Mouse (Mus musculus) limb, embryonic 14.5 days (tissue): ENCODE measurements around the gene Coro7. TPM values are rescaled to one million over a fixed set of nuclear protein-coding genes. Genes with fewer than 3 reads are reported as not detected.
A peak's percentile ranks its signal among the peaks of the same experiment; 100 is the strongest.

Source experiments
- ATAC-seq: fragments of 200-750 bp; cut with Nextera tagmentation; 2 replicates; pipeline ENCODE4 v1.8.0; 2017; ENCODE audit warnings: low read depth, moderate number of reproducible peaks, moderate TSS enrichment; ENCODE audit not compliant: low FRiP score
- DNase-seq: peaks from one replicate; pipeline ENCODE4 v3.0.0-alpha.2; 2015; ENCODE audit warnings: low spot score
- H3K27ac ChIP-seq: fragments of 300-500 bp; sonication (generic); replicated peaks from 2 replicates; pipeline ENCODE4 v1.5.1; 2014; ENCODE audit warnings: low read depth, mild to moderate bottlenecking, low read length, moderate library complexity, mixed read lengths
- H3K27me3 ChIP-seq: fragments of 300-500 bp; sonication (generic); 2 replicates; pipeline ENCODE4 v1.6.1; 2014; ENCODE audit warnings: low read length, mixed read lengths; ENCODE audit not compliant: control insufficient read depth, insufficient read depth
- H3K36me3 ChIP-seq: fragments of 300-500 bp; sonication (generic); 2 replicates; pipeline ENCODE4 v1.6.1; 2014; ENCODE audit warnings: mild to moderate bottlenecking, low read length, moderate library complexity, mixed read lengths; ENCODE audit not compliant: control insufficient read depth, insufficient read depth
- H3K4me1 ChIP-seq: fragments of 300-500 bp; sonication (generic); 2 replicates; pipeline ENCODE4 v1.6.1; 2014; ENCODE audit warnings: antibody characterized with exemption, low read length, mixed read lengths; ENCODE audit not compliant: control insufficient read depth, insufficient read depth
- H3K4me2 ChIP-seq: fragments of 300-500 bp; sonication (generic); replicated peaks from 2 replicates; pipeline ENCODE4 v1.6.1; 2014; ENCODE audit warnings: low read depth, mild to moderate bottlenecking, low read length, moderate library complexity; ENCODE audit not compliant: severe bottlenecking
- H3K4me3 ChIP-seq: fragments of 300-500 bp; sonication (generic); replicated peaks from 2 replicates; pipeline ENCODE4 v1.5.1; 2014; ENCODE audit warnings: low read length
- H3K9ac ChIP-seq: fragments of 300-500 bp; sonication (generic); 2 replicates; pipeline ENCODE4 v1.6.1; 2014; ENCODE audit warnings: mild to moderate bottlenecking, low read depth, low read length, moderate library complexity; ENCODE audit not compliant: severe bottlenecking
- H3K9me3 ChIP-seq: fragments of 300-500 bp; sonication (generic); 2 replicates; pipeline ENCODE4 v1.6.1; 2016; ENCODE audit warnings: low read length; ENCODE audit not compliant: control insufficient read depth
- POLR2A ChIP-seq: fragments of 200-500 bp; IDR thresholded peaks from 2 replicates; pipeline ENCODE4 v1.8.0; 2012; ENCODE audit warnings: inconsistent platforms, mild to moderate bottlenecking, moderate library complexity, borderline replicate concordance; ENCODE audit not compliant: insufficient read depth, insufficient read length; ENCODE audit errors: extremely low read depth
- WGBS: fragments of 180-500 bp; shearing (Covaris S2); extraction: QIAGEN DNeasy Blood & Tissue Kit; methylation state at CpG from one replicate; pipeline ENCODE4 v1.1.7; 2014; 5-methylcytosine and 5-hydroxymethylcytosine counted together
- polyA plus RNA-seq, 2 experiments: library from polyadenylated mRNA; depleted of rRNA in 1 of 2; stranded (reverse) in 1 of 2; unstranded in 1 of 2; fragments of >200 nt; fragmentation: Nextera tagmentation in 1 of 2; extraction: Ambion mirVana in 1 of 2; gene quantifications; 2 replicates each; pipeline versions ENCODE4 v1.2.1 to v1.2.3; 2012 to 2014

Gene Coro7
- polyA plus RNA-seq, 2 experiments, result 15.0 to 40.8 TPM

- peaks cover 26% of the 10 kb centered on the region for H3K36me3 ChIP-seq
- ATAC-seq, result no peak
These were observed 23.6 kb downstream of the Coro7 start for GRCm38 (mm10) chr16:4655764-4656570.

GRCm38 (mm10) chr16:4655251-4655734, 24.3 kb downstream of the Coro7 start:
- DNase-seq, result no peak
- no peak overlapping the region for H3K9ac ChIP-seq

More at GRCm38 (mm10) chr16:4655764-4656570, 23.6 kb downstream of the Coro7 start:
- Histone ChIP-seq H3K4me2 (no peak overlapping the region), H3K4me3 (no peak overlapping the region), H3K9ac (0 out of 2 replicates have a peak overlapping the region, but pooled peaks have one; percentile 12), H3K27me3 (no peaks in the 10 kb centered on the region), H3K4me1 (peaks cover 81% of the 10 kb centered on the region), H3K9me3 (no peaks in the 10 kb centered on the region), H3K27ac (peak overlapping the region; percentile 84)
- no peak for TF ChIP-seq POLR2A
- 36% methylated on average over 11 of the region's 11 CpGs for WGBS
- peak; percentile 45 for DNase-seq

GRCm38 (mm10) chr16:4654706-4655105, 24.9 kb downstream of the Coro7 start:
- Histone ChIP-seq H3K4me3 (no peak overlapping the region), H3K4me2 (no peak overlapping the region), H3K27ac (peak overlapping the region; percentile 43; the same call in 1 of the 2 replicates), H3K36me3 (peaks cover 38% of the 10 kb centered on the region), H3K9me3 (no peaks in the 10 kb centered on the region), H3K9ac (no peak overlapping the region), H3K27me3 (no peaks in the 10 kb centered on the region), H3K4me1 (peaks cover 90% of the 10 kb centered on the region)
- 74% methylated on average over 10 of the region's 10 CpGs for WGBS
- no peak for TF ChIP-seq POLR2A
- no peak for DNase-seq
- ATAC-seq, result no peak

More at GRCm38 (mm10) chr16:4655251-4655734, 24.3 kb downstream of the Coro7 start:
- no peak for ATAC-seq
- Histone ChIP-seq H3K27ac (no peak overlapping the region), H3K4me1 (peaks cover 88% of the 10 kb centered on the region), H3K27me3 (no peaks in the 10 kb centered on the region), H3K4me3 (no peak overlapping the region), H3K9me3 (no peaks in the 10 kb centered on the region), H3K4me2 (no peak overlapping the region), H3K36me3 (peaks cover 33% of the 10 kb centered on the region)
- TF ChIP-seq POLR2A, result no peak
- 65% methylated on average over 4 of the region's 4 CpGs for WGBS

GRCm38 (mm10) chr16:4652707-4653416, 26.7 kb downstream of the Coro7 start:
- ATAC-seq (no peak), DNase-seq (no peak)
- TF ChIP-seq POLR2A, result no peak
- peaks cover 57% of the 10 kb centered on the region for H3K36me3 ChIP-seq
- H3K27ac ChIP-seq, result peak overlapping the region; percentile 94
- H3K9ac ChIP-seq, result no peak overlapping the region
- WGBS, result 34% methylated on average over 4 of the region's 4 CpGs
- no peak overlapping the region for H3K4me3 ChIP-seq
- H3K27me3 ChIP-seq, result no peaks in the 10 kb centered on the region
- H3K4me2 ChIP-seq, result 0 out of 2 replicates have a peak overlapping the region, but pooled peaks have one; percentile 1
- no peaks in the 10 kb centered on the region for H3K9me3 ChIP-seq
- peaks cover 84% of the 10 kb centered on the region for H3K4me1 ChIP-seq

- Histone ChIP-seq H3K4me2 (peak overlapping the region; percentile 31; the same call in 1 of the 2 replicates), H3K27ac (peak overlapping the region; percentile 94), H3K9me3 (no peaks in the 10 kb centered on the region), H3K4me1 (peaks cover 84% of the 10 kb centered on the region), H3K36me3 (peaks cover 67% of the 10 kb centered on the region), H3K9ac (peak overlapping the region; percentile 38), H3K27me3 (no peaks in the 10 kb centered on the region), H3K4me3 (0 out of 2 replicates have a peak overlapping the region, but pooled peaks have one; percentile 4)
- WGBS, result 18% methylated on average over 7 of the region's 7 CpGs
- no peak for TF ChIP-seq POLR2A
- DNase-seq (peak; percentile 86), ATAC-seq (peak; percentile 84)
These were observed 28.0 kb downstream of the Coro7 start for GRCm38 (mm10) chr16:4651624-4652023.
